In the genomic region with DNA sequence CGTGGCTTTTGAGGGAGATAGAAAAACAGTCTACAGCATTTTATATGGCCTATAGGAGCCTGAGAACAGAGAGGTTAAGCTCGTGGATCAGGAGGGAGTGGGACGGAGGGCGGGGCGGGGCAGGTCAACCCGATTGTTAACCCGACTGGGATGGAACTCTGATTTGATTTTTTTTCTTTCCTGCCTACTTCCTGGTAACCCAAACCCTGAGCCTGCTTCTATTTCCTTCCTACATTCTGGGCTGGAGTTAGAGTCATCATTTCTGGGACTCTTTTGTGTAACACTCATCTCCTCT, we compare ENCODE assay signal across 9 mouse cellular contexts. TPM values are rescaled to one million over a fixed set of nuclear protein-coding genes. Genes with fewer than 3 reads are reported as not detected.
DNase-seq lines count a peak whose midpoint lies in the region; ATAC-seq and TF ChIP-seq lines count a peak whose summit lies in the region.
"Had no signal": no experiment of that assay in that cellular context is flagged by ENCODE, and none has a peak within 500 bp of the region (broad histone marks: within the 10 kb centered on the region; RNA-seq: fewer than 3 reads in every experiment).

No protein-coding gene starts in this region.

- WGBS in kidney, postnatal 0 days, result 7% methylated on average over 7 of the region's 7 CpGs
- under 1% methylated on average over 7 of the region's 7 CpGs for WGBS in embryonic facial prominence, embryonic 13.5 days
- WGBS in intestine, embryonic 14.5 days, result 8% methylated on average over 7 of the region's 7 CpGs
- 2% methylated on average over 7 of the region's 7 CpGs for WGBS in midbrain, embryonic 15.5 days

- H3K9ac ChIP-seq in kidney, postnatal 0 days (ENCODE audit: low read depth, low read length), result 0 out of 2 replicates have a peak overlapping the region, but pooled peaks have one; percentile 43
- H3K9ac ChIP-seq in embryonic facial prominence, embryonic 13.5 days, result peak overlapping the region; percentile 64
- peak overlapping the region; percentile 32 for H3K9ac ChIP-seq in intestine, embryonic 14.5 days (ENCODE audit: low read length)
- peak overlapping the region; percentile 4 for H3K9ac ChIP-seq in midbrain, embryonic 15.5 days

- TF ChIP-seq CTCF in kidney, postnatal 0 days (IDR thresholded peaks at IDR 0.05; ENCODE audit: low read depth), result no peak

- peak overlapping the region; percentile 26 for H3K4me3 ChIP-seq in kidney, postnatal 0 days (replicated peaks; ENCODE audit: low read depth, low read length)
- peak overlapping the region; percentile 43 for H3K4me3 ChIP-seq in embryonic facial prominence, embryonic 13.5 days
- peak overlapping the region; percentile 28 for H3K4me3 ChIP-seq in intestine, embryonic 14.5 days (ENCODE audit: low read depth, low read length)
- H3K4me3 ChIP-seq in midbrain, embryonic 15.5 days, result peak overlapping the region; percentile 25

- peak; percentile 21; the same call in 1 of the 2 replicates for ATAC-seq in kidney, postnatal 0 days (replicated peaks; ENCODE audit: low FRiP score, low read depth)
- ATAC-seq in embryonic facial prominence, embryonic 13.5 days (ENCODE audit: insufficient number of reproducible peaks, insufficient read depth, low FRiP score, low TSS enrichment, low read depth), result no peak
- ATAC-seq in intestine, embryonic 14.5 days (replicated peaks; ENCODE audit: low FRiP score, low TSS enrichment, low read depth), result 0 out of 2 replicates have a peak, but pooled peaks have one; percentile 8
- no peak for ATAC-seq in midbrain, embryonic 15.5 days (replicated peaks)

- H3K4me2 ChIP-seq in kidney, postnatal 0 days (ENCODE audit: low read length), result peak overlapping the region; percentile 62
- H3K4me2 ChIP-seq in embryonic facial prominence, embryonic 13.5 days, result peak overlapping the region; percentile 82
- peak overlapping the region; percentile 78 for H3K4me2 ChIP-seq in intestine, embryonic 14.5 days (ENCODE audit: low read length)
- peak overlapping the region; percentile 45 for H3K4me2 ChIP-seq in midbrain, embryonic 15.5 days

- H3K27ac ChIP-seq in kidney, postnatal 0 days, result 0 out of 2 replicates have a peak overlapping the region, but pooled peaks have one; percentile 10
- H3K27ac ChIP-seq in embryonic facial prominence, embryonic 13.5 days, result 0 out of 2 replicates have a peak overlapping the region, but pooled peaks have one; percentile 44
- no peak overlapping the region for H3K27ac ChIP-seq in intestine, embryonic 14.5 days (ENCODE audit: low read depth)
- H3K27ac ChIP-seq in midbrain, embryonic 15.5 days, result no peak overlapping the region

- peaks cover 21% of the 10 kb centered on the region for H3K4me1 ChIP-seq in kidney, postnatal 0 days (replicated peaks; ENCODE audit: insufficient read depth, low read length)
- peaks cover 41% of the 10 kb centered on the region for H3K4me1 ChIP-seq in embryonic facial prominence, embryonic 13.5 days
- peaks cover 19% of the 10 kb centered on the region for H3K4me1 ChIP-seq in intestine, embryonic 14.5 days (replicated peaks; ENCODE audit: control insufficient read depth, insufficient read depth, low read length)
- H3K4me1 ChIP-seq in midbrain, embryonic 15.5 days, result peaks cover 15% of the 10 kb centered on the region

- H3K9me3 ChIP-seq in kidney, postnatal 0 days (replicated peaks; ENCODE audit: low read length), result no peaks in the 10 kb centered on the region
- H3K9me3 ChIP-seq in embryonic facial prominence, embryonic 13.5 days, result no peaks in the 10 kb centered on the region
- H3K9me3 ChIP-seq in intestine, embryonic 14.5 days (ENCODE audit: control insufficient read depth, low read length), result no peaks in the 10 kb centered on the region
- no peaks in the 10 kb centered on the region for H3K9me3 ChIP-seq in midbrain, embryonic 15.5 days
- H3K9me3 ChIP-seq: G1E had no signal

- H3K27me3 ChIP-seq in kidney, postnatal 0 days (ENCODE audit: insufficient read depth, low read length), result no peaks in the 10 kb centered on the region
- H3K27me3 ChIP-seq in embryonic facial prominence, embryonic 13.5 days, result no peaks in the 10 kb centered on the region; the same call in 1 of the 2 replicates
- no peaks in the 10 kb centered on the region for H3K27me3 ChIP-seq in intestine, embryonic 14.5 days (replicated peaks; ENCODE audit: control insufficient read depth, insufficient read depth, low read length)
- no peaks in the 10 kb centered on the region for H3K27me3 ChIP-seq in midbrain, embryonic 15.5 days (replicated peaks)

- DNase-seq in kidney, postnatal 0 days (ENCODE audit: low spot score), result peak; percentile 51
- no peak for DNase-seq in kidney, adult 18-20 months
- DNase-seq in intestine, embryonic 14.5 days (ENCODE audit: low spot score), result no peak
- DNase-seq in layer of hippocampus, adult 9-10 months (ENCODE audit: low spot score), result no peak
- no peak for DNase-seq in cerebellum, adult 11 months
- no peak for DNase-seq in spleen, postnatal 36 days (ENCODE audit: low spot score in 2 of 2)

- H3K36me3 ChIP-seq in kidney, postnatal 0 days (ENCODE audit: insufficient read depth, low read length), result no peaks in the 10 kb centered on the region
- H3K36me3 ChIP-seq in embryonic facial prominence, embryonic 13.5 days, result no peaks in the 10 kb centered on the region
- H3K36me3 ChIP-seq in intestine, embryonic 14.5 days (ENCODE audit: control insufficient read depth, insufficient read depth, low read length), result no peaks in the 10 kb centered on the region
- no peaks in the 10 kb centered on the region for H3K36me3 ChIP-seq in midbrain, embryonic 15.5 days (replicated peaks)
- H3K36me3 ChIP-seq: G1E had no signal

RNA-seq across cellular contexts. Expression of a gene that starts 27.7 kb away (rescaled TPM):
- 1,007 and 1,080 TPM in 2 replicates for polyA plus RNA-seq in kidney, postnatal 0 days (2015; fragmentation: Nextera tagmentation; extraction: Ambion mirVana)
- 864 and 866 TPM in 2 replicates for polyA plus RNA-seq in embryonic facial prominence, embryonic 13.5 days (2015; fragmentation: Nextera tagmentation; extraction: Ambion mirVana)
- polyA plus RNA-seq in intestine, embryonic 14.5 days (2014; fragmentation: Nextera tagmentation; extraction: Ambion mirVana), result 1,068 and 1,168 TPM in 2 replicates
- polyA plus RNA-seq in midbrain, embryonic 15.5 days (2015; fragmentation: Nextera tagmentation; extraction: Ambion mirVana), result 1,861 and 1,975 TPM in 2 replicates

RNA-seq across cellular contexts. Expression of a gene that starts 46.9 kb away (rescaled TPM):
- not detected in 2 replicates for polyA plus RNA-seq in kidney, postnatal 0 days (2015; fragmentation: Nextera tagmentation; extraction: Ambion mirVana)
- not detected in 2 replicates for polyA plus RNA-seq in embryonic facial prominence, embryonic 13.5 days (2015; fragmentation: Nextera tagmentation; extraction: Ambion mirVana)
- not detected in 2 replicates for polyA plus RNA-seq in intestine, embryonic 14.5 days (2014; fragmentation: Nextera tagmentation; extraction: Ambion mirVana)
- 0.42 and 0.54 TPM in 2 replicates for polyA plus RNA-seq in midbrain, embryonic 15.5 days (2015; fragmentation: Nextera tagmentation; extraction: Ambion mirVana)
- polyA plus RNA-seq: G1E had no signal

Comparison
In these comparisons a context has a peak if more than half of its experiments do, and no peak if none do; other contexts are left out.
1. ATAC-seq: peak in kidney, postnatal 0 days (single experiment) and intestine, embryonic 14.5 days (single experiment); none in embryonic facial prominence, embryonic 13.5 days (single experiment) and midbrain, embryonic 15.5 days (single experiment).
2. H3K27ac ChIP-seq: peak in kidney, postnatal 0 days (single experiment) and embryonic facial prominence, embryonic 13.5 days (single experiment); none in intestine, embryonic 14.5 days (single experiment) and midbrain, embryonic 15.5 days (single experiment).
3. H3K9ac ChIP-seq: peak in every context shown above with its lines; median percentile 64 in embryonic facial prominence, embryonic 13.5 days; 43 in kidney, postnatal 0 days; 32 in intestine, embryonic 14.5 days; 4 in midbrain, embryonic 15.5 days.
4. Peak in every context shown above with its lines, with median percentiles within 50 percentile points of each other: H3K4me2 ChIP-seq and H3K4me3 ChIP-seq.